Mouse (Mus musculus) frontal cortex, postnatal 10 days (tissue): ENCODE results near the gene Adprh.
"Not testable (repeated sequence)": the region's sequence is repeated elsewhere in the genome, so short reads cannot be mapped to it uniquely, and the experiment has no call there.

Experiments used
- DNase-seq, 2 experiments: peaks; one replicate each; pipeline ENCODE4 v3.0.0; 2022; ENCODE audit warnings: low spot score in 2 of 2, mixed read lengths in 1 of 2

Gene Adprh

DNA sequence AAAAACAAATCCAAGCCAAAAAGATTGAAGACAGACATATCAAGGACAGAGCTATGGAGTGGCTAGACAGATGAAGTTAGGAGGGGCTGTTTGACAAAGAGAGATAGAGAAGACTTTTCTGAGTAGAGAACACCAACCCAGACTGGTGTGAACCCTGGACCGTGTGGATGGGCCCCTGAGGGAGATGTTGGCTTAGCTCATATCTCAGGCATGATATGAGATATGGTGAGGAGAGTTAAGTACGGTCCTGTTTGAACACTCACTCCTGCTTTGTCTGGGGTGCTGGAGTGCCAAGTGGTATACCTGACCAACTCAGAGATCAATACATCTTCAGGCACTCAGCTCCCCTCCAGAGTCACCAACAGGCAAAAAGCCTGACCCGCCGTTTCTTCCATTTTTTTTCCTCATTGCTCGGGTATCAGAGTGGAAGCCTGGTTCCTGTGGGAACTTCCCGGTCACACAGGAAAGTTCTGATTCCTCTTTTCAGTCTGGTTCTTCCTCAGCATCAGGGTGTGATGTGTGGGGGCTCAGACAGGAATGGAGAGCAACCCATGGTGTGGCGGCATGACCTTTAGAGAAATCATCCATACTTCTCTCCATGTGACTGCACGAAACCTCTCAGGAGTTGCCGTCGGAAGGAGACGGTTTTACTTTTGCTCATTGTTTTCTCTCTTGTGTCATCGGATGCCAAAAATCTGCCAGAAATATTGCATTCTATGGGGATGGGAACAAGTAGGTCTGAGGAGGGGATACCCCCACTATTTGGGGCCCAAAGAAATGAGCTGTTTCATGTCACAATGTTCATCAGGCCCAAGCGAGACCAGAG lies 14.8 kb upstream of the Adprh start:
- DNase-seq: no peak

DNA sequence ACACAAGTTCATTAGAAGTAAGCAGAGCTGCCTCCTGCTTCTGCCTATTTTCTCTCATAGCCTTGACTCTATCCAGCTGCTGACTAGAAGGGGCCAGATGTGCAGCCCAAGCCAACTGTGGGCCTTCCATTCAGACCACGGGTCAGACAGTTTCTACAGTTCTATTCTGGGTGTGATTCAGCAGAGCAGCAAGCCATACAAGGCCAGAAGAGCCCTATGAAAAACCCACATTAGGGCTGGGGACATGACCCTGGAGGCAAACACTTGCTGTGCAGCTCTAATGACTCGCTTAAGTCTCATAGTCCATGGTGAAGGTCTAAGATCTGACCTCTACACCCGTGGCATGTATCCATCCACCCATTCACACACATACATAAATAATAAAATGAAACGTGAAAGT lies 13.6 kb upstream of the Adprh start:
- no peak for DNase-seq

DNA sequence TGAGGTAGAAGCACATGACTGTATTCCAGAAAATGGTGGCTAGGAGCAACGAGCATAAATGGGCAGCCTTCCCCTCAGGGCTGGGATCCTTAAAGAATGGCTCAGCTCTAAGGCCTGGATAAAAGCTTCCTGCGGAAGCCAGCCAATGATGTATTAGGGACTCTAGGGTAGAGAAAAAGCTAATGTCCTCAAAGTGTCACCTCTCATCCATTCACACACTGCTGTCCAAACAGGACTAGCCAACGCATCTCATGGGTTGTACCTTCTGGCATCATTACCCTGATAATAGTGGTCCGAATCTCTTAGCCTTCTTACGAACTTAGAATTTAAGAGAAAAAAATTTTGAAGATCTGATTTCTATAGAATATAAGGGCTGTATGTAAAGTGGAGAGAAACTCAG lies 10.8 kb upstream of the Adprh start:
- no peak for DNase-seq

DNA sequence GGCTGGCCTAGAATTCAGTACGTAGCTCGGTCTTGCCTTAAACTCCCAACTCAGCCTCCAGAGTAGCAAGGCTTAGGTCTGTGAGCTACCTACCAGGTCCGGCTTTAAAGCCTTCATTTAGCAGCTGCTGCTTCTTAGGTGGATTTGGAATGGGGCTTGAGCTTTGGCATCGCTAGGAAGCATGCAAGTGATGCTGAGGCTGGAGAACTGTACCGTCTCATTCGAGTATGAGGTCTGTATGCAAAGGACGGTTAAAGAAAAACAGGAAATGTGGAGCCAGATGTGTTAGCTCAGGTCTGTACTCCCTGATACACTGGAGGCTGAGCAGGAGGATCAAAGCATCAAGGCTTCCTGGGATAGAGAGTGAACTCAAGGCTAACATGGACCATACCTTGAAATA lies 9.7 kb upstream of the Adprh start:
- DNase-seq: no peak

DNA sequence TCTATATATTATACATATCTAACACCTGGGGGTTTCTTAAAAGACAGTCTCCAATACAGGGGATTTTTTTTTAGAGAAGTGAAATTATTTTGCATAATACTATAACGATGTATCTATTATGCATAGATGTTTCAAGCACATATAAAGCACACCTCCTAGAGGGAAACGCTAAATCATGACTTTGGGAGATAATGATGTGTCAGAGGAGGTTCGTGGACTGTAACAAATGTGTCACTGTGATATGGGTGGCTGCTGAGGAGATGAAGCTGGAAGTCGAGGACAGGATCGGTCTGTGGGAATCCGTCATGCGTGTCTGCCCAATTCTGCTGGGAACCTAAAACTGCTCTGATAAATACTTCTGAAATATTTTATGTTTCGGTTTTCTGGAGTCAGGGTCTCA lies 9.2 kb upstream of the Adprh start:
- DNase-seq: no peak

DNA sequence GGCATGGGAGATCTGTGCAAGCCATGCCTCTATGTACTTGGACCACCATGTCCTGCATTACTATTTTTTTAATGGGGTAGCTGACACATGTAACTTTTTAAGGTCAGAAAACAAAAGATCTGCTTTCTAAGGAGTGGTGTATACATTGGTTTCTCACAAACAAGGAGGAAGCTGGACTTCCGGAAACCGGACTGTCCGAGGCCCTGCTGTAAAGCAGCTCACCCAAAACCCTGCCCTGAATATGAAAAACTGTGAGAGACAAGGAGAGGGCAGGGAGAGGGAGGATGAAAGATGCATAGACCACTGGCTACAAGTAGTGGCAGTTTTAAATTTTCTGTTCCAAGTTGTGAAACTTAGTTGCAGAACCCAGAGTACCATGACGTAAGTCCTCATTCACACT lies 7.5 kb upstream of the Adprh start:
- no peak for DNase-seq

DNA sequence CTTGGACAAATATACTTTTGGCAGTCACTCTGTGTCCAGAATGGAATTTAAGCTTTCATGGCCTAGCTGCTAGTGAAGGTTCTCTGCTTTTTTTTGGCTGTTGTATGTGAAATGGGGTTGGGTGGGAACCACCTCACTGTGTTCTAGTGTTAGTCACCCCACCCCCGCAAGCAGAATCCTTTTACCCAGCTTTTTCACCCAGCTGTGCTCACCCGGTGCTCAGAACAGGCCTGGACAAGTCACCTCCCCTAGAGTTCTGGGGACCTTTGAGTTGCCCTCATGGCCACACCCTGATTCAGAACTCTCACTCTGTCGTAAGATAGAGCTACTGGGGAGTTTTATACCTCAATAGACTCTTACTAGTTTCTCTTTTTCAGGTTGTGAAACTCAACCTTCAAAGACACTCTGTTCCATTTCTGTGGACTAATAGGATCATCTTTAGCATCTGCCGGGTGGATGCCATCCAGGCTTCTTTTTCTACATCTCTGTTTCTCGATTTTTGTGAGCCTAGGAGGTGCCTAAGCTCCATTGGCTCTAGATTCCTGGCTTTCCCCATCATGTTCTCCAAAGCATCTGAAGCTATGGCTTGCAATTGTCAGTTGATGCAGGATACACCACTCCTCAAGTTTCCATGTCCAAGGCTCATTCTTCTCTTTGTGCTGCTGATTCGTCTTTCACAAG lies 6.2 kb upstream of the Adprh start:
- no peak for DNase-seq

DNA sequence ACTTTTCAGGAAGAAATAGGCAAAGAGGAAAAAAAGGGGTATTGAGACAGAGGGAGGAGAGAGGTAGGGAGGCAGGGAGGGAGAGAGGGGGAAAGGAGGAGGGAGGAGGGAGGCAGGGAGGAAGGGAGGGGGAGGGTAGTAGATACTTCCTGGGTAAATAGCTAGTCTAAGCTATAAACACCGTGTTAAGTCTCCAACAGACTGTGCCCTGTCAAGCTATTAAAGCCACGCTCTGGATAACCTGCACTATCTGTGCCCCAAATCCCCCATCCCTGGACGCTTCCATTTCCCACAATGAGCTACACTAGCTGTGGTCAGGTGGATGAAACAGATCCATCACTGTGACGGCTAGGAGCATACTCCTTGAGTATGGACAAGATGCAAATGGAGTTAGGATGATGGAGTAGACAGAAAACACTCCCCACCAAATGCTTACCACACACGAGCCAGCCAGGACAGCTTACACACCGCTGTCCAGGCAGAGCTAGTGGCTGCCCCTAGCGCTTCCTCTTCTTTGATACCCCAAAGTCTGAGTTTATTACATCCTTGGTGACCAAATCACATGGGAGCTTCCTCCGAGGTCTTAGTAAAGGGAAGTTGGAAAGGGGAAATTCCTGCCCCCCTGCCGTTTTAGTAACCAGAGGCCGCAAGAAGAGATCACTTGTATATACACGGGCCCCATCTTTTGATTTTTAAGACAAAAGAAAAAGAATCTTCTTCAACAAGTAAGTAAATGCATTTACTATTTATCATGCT lies 4.5 kb upstream of the Adprh start:
- DNase-seq: no peak

DNA sequence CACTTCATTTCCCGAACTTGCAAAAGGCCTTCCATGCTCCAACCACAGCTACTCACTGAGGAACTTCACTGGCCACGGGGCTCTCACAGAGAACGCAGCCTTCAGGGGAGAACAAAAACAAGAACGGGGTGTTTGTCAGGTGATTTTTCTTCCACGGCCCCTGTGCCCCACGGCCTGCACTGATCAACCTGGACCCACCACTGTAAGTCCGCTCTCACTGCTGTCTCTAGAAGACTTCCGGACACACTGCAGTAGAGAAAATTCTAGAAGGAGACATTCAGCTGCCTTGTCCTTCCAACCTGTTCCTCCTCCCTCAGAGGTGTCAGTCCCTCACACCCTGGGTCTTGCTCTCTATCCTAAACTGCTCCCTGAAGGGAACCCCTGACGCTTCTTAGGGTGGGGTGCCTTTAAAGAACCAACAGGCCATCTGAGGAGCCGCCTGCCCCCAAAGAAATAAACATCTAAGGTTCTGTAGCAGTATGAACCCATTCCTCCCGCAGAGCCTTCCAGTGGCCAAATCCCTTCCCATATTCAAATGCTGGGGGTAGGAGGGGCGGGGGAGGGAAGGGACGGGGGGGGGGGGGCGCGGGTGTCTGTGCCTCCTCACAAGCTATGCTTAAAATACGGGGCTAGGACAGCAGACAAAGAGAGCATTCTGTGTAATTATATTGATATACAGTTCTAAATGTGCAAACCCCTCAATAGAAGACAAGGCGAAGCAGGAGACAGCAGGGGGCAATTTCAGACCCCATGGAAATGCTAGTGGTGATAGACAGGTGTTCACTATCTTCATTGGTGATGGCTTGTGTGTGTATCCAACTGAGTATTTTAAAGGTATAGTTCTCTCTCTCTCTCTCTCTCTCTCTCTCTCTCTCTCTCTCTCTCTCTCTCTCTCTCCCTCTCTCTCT lies 3.3 kb upstream of the Adprh start, which contains the start of gene Cd80:
Gene Cd80 (plus strand): TSS at position 51 of the 908 bp plus-strand sequence.
- DNase-seq: no peak

DNA sequence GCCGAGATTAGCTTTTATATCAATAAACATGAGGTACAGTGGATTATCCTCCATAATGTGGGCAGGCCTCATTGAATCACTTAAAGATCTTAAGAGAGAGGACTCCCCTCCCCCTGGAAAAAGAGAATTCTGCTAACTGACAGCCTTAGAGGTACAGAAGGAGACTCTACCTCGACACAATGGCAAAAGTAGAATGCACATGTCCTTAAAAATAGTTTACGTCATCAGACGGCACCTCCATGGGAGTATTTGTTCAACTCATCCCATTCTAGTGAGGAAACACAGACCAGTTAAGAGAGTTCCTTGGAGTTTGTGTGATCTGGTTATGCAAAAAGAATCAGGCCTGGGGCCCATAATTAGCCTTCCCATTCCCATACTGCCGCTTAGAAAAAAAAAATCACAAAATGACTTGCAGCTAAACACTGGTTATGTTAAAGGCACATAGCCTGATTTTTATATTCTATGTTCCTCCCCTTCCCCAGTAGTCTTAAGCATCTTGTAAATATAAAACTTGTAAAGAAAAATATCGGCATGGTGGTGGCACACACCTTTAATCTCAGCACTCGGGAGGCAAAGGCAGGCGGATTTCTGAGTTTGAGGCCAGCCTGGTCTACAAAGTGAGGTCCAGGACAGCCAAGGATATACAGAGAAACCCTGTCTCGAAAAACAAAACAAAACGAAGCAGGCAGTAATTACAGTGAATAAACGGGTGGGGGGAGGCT lies 2.2 kb upstream of the Adprh start:
- DNase-seq: no peak

DNA sequence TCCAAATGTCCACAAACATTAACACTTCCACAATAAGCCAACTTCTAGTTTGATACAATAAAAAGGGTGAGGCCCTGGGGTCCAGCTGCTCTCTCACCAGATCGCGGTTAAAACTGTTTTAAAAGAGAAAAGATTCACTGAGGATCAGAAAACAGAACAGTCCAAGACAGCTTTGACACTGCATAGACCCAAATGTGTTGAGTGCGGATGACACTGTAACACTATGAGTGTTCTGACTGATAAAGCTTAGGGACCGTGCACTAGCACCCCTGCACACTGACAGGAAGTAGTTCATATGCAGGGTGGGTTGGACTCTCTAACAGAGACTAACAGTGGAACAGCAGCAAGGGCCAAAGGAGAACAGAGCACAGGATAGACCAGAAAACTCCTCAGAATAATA lies 1.4 kb upstream of the Adprh start:
- no peak for DNase-seq

DNA sequence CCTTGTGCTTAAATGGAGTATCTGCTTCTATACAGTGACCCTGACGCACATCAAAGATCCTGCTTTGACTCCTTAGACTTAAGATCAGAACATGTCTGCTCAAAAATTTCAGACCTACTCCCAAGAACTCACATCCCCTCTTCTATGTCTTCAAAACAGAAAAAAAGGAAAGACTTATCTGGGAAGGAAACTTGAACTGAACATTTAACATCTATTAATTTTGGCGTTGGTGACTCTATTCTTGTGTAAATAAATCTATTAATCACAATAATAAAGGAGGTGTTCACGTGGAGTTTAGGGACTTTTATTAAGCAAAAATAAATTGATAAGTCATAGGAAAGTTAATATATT lies 675 bp upstream of the Adprh start:
- no peak for DNase-seq

DNA sequence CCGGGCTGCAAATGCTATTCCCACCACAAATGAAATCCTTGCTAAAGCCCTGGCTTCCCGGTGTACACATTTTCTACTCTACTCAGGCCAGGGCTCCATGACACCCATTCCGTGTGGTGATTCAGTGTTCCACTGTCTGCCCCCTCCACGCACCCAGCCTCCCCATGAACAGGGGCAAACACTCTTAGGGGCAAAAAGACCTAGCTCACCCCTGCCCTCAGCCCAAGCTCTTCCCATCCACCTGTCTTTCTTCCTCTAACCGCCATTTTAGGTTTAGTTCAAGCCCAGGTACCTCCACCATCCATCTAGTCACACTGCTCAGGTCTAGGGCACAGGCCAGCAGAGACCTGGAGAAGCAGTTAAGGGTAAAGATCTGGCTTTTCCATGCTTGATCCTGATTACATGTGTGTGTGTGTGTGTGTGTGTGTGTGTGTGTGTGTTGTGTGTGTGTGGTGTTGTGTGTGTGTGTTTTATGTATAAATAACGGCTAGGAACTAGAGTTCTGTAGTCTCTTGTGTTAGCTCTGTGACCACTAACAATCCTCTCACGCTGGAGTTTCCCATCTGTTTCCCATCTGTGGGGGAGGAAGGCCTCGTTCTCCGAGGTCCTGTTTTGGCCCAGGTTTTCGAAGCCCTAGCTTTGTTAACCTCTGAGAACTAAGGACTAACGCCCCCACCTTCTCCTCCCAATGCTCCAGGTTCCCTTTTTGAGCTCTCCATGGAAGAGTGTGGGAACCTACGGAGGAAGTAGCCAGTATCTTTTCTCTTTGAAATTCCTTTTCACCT lies 890 bp downstream of the Adprh start:
- no peak for DNase-seq

DNA sequence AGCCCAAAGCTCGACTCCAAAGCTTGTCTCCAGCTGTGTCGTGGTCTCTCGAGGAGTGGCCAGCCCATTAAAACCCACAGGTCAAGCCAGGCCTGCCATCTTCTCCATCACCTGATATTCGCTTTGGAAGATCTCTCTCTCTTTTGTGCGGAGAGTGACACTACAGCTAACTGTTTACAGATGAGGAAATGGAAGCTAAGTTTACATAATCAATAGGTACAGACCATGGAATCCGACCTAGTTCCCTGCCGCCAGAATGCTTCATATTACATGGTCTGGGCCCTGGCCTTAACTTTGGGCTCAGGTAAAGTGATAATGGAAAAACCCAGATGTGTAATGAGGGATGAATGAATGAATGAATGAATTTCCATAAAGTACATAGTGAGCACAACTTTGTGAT lies 1.8 kb downstream of the Adprh start:
- no peak for DNase-seq

DNA sequence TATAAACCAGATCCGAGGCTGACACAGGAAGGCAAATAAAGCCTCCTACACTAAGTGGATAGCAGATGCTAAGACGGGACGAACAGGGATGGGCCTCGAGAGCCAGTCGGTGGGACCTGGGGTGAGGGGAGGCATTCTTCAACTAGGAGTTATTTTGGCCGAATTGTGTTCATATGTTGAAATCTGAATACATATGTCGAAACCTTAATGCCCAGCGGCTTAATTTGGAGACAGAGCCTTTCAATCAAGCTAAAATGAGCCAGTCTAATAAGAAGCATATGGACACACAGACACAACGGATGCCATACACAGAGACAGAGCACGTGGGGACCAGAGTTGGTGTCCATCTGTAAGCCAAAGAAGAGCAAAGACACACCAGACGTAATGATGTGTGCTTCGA lies 4.0 kb downstream of the Adprh start:
- no peak for DNase-seq

DNA sequence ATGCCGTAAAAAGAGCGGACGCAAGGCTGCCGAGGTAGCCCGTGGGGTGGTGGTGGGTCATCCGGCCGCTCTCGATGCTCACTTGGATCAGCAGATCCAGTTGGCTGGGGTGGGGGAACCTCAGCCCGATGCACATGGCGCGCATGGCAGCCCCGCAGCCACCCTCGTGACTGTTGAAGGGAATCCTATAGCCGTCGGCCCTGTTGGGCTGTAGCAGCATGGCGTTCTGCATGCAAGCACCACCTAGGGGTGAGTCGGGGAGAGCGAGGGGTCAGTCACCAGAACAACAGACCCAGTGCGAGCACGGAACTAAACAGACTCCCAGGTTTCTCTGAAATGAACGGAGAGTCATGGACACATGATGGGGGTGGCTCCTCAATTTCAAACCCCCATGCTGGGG lies 5.1 kb downstream of the Adprh start:
- no peak for DNase-seq

DNA sequence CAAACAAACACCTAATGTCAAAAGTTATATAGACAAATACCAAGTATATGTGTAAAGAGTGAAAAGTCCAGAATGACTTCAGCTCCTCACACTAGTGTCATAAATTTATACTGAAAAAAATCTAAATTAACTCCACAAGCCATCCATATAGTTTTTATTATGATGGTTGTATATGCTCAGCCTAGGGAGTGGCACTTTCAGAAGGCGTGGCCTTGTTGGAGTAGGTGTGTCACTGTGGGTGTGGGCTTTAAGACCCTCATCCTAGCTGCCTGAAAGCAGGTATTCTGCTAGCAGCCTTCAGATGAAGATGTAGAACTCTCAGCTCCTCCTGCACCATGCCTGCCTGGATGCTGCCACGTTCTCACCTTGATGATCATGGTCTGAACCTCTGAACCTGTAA lies 6.4 kb downstream of the Adprh start:
- DNase-seq: not testable (repeated sequence)

DNA sequence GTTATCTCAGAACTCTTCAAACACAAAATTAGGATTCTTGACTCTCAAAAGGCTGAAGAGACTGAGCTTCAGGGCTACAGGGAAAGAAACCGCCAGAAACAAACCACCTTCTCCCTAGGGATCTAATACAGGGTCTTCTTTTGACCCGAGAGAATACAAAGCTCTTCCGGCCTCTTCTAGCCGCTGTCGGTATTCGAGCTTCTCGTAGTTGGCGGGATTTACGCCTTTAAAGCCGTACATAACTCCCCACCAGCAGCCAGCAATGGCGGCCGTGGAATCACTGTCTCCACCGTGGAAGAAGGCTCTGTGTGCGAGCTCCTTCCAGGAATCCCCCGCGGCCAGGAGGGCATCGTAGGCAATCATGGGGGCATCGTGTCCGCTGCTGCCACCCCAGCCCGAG lies 6.9 kb downstream of the Adprh start:
- no peak for DNase-seq

DNA sequence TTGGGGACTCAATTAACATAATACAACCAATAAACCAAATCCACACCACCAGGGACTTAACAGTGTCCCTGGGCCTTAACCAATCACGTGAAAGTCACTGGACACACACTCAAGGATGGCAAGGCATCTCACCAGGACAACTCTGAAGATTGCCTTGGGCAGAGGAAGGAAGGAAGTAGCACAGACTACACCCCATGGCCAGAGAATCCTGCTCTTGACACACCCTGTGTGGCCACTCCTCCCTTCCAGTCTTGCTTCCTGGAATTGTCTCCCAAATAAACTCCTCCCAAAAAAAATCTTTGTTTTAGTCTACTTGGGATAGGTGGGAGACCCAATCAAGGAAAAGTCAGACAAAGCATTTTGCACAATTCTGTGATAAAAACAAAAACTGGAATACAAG lies 7.5 kb downstream of the Adprh start:
- no peak for DNase-seq

DNA sequence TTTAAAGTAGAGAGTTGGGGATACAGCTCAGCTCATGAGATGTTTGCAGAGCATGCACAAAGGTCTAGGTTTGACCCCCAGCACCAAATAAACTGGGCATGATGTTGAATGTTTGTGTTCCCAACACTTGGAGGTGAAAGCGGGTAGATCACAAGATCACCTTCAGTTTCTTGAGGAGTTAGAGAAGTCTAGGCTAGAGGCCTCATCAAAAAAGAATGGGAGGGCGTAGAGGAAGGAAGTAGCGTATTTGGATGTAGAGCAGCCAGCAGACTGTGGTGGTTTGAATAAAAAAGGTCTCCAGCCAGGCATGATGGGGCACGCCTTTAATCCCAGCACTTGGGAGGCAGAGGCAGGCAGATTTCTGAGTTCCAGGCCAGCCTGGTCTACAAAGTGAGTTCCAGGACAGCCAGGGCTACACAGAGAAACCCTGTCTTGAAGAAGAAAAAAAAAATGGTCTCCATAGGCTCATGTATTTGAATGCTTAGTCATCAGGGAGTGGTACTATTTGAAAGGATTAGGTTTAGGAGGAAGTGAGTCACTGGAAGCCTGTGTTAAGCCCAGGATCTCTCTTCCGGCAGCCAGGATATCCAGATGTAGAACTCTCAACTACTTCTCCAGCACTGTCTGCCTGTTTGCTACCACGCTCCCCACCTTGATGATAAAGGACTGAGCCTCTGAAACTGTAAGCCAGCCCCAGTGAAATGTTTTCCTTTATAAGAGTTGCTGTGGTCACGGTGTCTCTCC lies 8.6 kb downstream of the Adprh start:
- no peak for DNase-seq
